In the genomic region with DNA sequence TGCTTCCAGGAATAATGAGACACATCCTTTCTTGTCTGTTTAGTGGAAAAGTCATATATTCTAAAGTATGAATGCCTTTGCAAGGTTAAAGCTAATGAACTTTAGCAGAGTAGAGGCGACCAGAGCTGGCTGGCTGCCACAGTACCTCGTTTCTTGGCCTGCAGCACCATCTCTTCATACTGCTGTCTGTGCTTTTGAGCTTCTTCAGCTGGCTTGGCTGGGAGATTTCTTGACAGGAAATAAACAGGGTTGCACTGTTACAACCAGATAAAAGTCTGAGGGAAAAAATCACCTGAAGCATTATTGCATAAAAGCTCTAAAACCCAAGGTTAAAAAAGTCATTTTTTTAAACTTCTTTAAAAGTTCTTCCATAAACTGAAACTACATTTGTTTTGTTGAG, we compare ENCODE assay signal across 16 mouse cellular contexts. TPM values are rescaled to one million over a fixed set of nuclear protein-coding genes. Genes with fewer than 3 reads are reported as not detected.
DNase-seq lines count a peak whose midpoint lies in the region; ATAC-seq and TF ChIP-seq lines count a peak whose summit lies in the region.
"Had no signal": no experiment of that assay in that cellular context is flagged by ENCODE, and none has a peak within 500 bp of the region (broad histone marks: within the 10 kb centered on the region; RNA-seq: fewer than 3 reads in every experiment).

No protein-coding gene starts in this region.

- H3K9me3 ChIP-seq in heart, embryonic 11.5 days (replicated peaks; ENCODE audit: control insufficient read depth, low read length) = no peaks in the 10 kb centered on the region
- H3K9me3 ChIP-seq in liver, embryonic 11.5 days (ENCODE audit: control insufficient read depth, low read length) = no peaks in the 10 kb centered on the region
- H3K9me3 ChIP-seq in liver, postnatal 0 days (ENCODE audit: low read length) = no peaks in the 10 kb centered on the region
- no peaks in the 10 kb centered on the region for H3K9me3 ChIP-seq in midbrain, embryonic 13.5 days
- H3K9me3 ChIP-seq: limb, embryonic 15.5 days; midbrain, embryonic 10.5 days had no signal

- WGBS in heart, embryonic 11.5 days (ENCODE audit: insufficient replicate concordance) = 61% methylated on average over 2 of the region's 2 CpGs
- WGBS in liver, embryonic 11.5 days = 48% methylated on average over 2 of the region's 2 CpGs
- 55% methylated on average over 2 of the region's 2 CpGs for WGBS in liver, postnatal 0 days (ENCODE audit: insufficient replicate concordance)
- WGBS in midbrain, embryonic 13.5 days = 87% methylated on average over 2 of the region's 2 CpGs

- no peaks in the 10 kb centered on the region for H3K27me3 ChIP-seq in heart, embryonic 11.5 days (ENCODE audit: control insufficient read depth, insufficient read depth, low read length)
- no peaks in the 10 kb centered on the region for H3K27me3 ChIP-seq in liver, embryonic 11.5 days (replicated peaks; ENCODE audit: control insufficient read depth, insufficient read depth, low read length)
- no peaks in the 10 kb centered on the region for H3K27me3 ChIP-seq in liver, postnatal 0 days (ENCODE audit: insufficient read depth, low read length)
- no peaks in the 10 kb centered on the region for H3K27me3 ChIP-seq in midbrain, embryonic 13.5 days
- H3K27me3 ChIP-seq: limb, embryonic 15.5 days had no signal

- H3K4me1 ChIP-seq in heart, embryonic 11.5 days (ENCODE audit: control insufficient read depth, insufficient read depth, low read length) = 0 out of 2 replicates have a peak, but pooled peaks cover 5% of the 10 kb centered on the region
- peaks cover 6% of the 10 kb centered on the region; the same call in 1 of the 2 replicates for H3K4me1 ChIP-seq in liver, embryonic 11.5 days (replicated peaks; ENCODE audit: control insufficient read depth, insufficient read depth, low read length)
- peaks cover 5% of the 10 kb centered on the region; the same call in 1 of the 2 replicates for H3K4me1 ChIP-seq in liver, postnatal 0 days (ENCODE audit: insufficient read depth)
- peaks cover 16% of the 10 kb centered on the region for H3K4me1 ChIP-seq in midbrain, embryonic 13.5 days (replicated peaks)
- H3K4me1 ChIP-seq: limb, embryonic 15.5 days had no signal

- TF ChIP-seq EP300 in liver, postnatal 0 days (IDR thresholded peaks at IDR 0.05; ENCODE audit: low read depth) = no peak

- no peak for ATAC-seq in heart, embryonic 11.5 days (replicated peaks; ENCODE audit: insufficient number of reproducible peaks, low FRiP score, low TSS enrichment)
- ATAC-seq in liver, embryonic 11.5 days (replicated peaks; ENCODE audit: low FRiP score) = no peak
- ATAC-seq in liver, postnatal 0 days = no peak
- no peak for ATAC-seq in midbrain, embryonic 13.5 days
- ATAC-seq: hindbrain, embryonic 16.5 days had no signal

- peak overlapping the region; percentile 2; the same call in 1 of the 2 replicates for H3K27ac ChIP-seq in heart, embryonic 11.5 days (ENCODE audit: low read depth, low read length)
- peak overlapping the region; percentile 36; the same call in 1 of the 2 replicates for H3K27ac ChIP-seq in liver, embryonic 11.5 days (ENCODE audit: low read depth, low read length)
- no peak overlapping the region for H3K27ac ChIP-seq in liver, postnatal 0 days (ENCODE audit: low read depth)
- no peak overlapping the region for H3K27ac ChIP-seq in midbrain, embryonic 13.5 days
- H3K27ac ChIP-seq: limb, embryonic 15.5 days; midbrain, embryonic 10.5 days had no signal

- DNase-seq in heart, adult 8-10 months (ENCODE audit: low spot score) = no peak
- DNase-seq in liver, embryonic 11.5 days (ENCODE audit: low spot score) = no peak
- DNase-seq in liver, postnatal 0 days = no peak
- peak; percentile 70 for DNase-seq in MEL-GATA-1-ER (ENCODE audit: extremely low read depth, low read depth)
- peak; percentile 82 for DNase-seq in kidney, postnatal 14 days
- DNase-seq in right cerebral cortex, postnatal 10 days (ENCODE audit: low spot score in 2 of 2) = no peak
- DNase-seq: adrenal gland, postnatal 25 days; cerebellum, adult 9-11 months; right cerebral cortex, adult 18-20 months had no signal

- no peak overlapping the region for H3K4me3 ChIP-seq in heart, embryonic 11.5 days (ENCODE audit: low read depth, low read length)
- no peak overlapping the region for H3K4me3 ChIP-seq in liver, embryonic 11.5 days (ENCODE audit: low read depth, low read length)
- no peak overlapping the region for H3K4me3 ChIP-seq in liver, postnatal 0 days (ENCODE audit: low read depth, low read length)
- H3K4me3 ChIP-seq in midbrain, embryonic 13.5 days (replicated peaks) = no peak overlapping the region
- H3K4me3 ChIP-seq: erythroblast, embryonic 14.5 days; limb, embryonic 15.5 days; midbrain, embryonic 10.5 days; myocyte had no signal

- H3K4me2 ChIP-seq in heart, embryonic 11.5 days = no peak overlapping the region
- H3K4me2 ChIP-seq in liver, embryonic 11.5 days = no peak overlapping the region
- H3K4me2 ChIP-seq in liver, postnatal 0 days (ENCODE audit: low read depth, low read length) = no peak overlapping the region
- no peak overlapping the region for H3K4me2 ChIP-seq in midbrain, embryonic 13.5 days (replicated peaks)
- H3K4me2 ChIP-seq: limb, embryonic 15.5 days had no signal

- H3K36me3 ChIP-seq in heart, embryonic 11.5 days (ENCODE audit: control insufficient read depth, insufficient read depth, low read length) = 0 out of 2 replicates have a peak, but pooled peaks cover 6% of the 10 kb centered on the region
- peaks cover 23% of the 10 kb centered on the region; the same call in 1 of the 2 replicates for H3K36me3 ChIP-seq in liver, embryonic 11.5 days (ENCODE audit: control insufficient read depth, insufficient read depth, low read length)
- H3K36me3 ChIP-seq in liver, postnatal 0 days (replicated peaks; ENCODE audit: insufficient read depth, low read length) = peaks cover 16% of the 10 kb centered on the region
- peaks cover 70% of the 10 kb centered on the region for H3K36me3 ChIP-seq in midbrain, embryonic 13.5 days

- no peak for TF ChIP-seq CTCF in liver, postnatal 0 days (IDR thresholded peaks at IDR 0.05; ENCODE audit: low read depth)

- H3K9ac ChIP-seq in heart, embryonic 11.5 days (ENCODE audit: low read depth, low read length) = no peak overlapping the region
- no peak overlapping the region for H3K9ac ChIP-seq in liver, embryonic 11.5 days (ENCODE audit: low read depth, low read length)
- no peak overlapping the region for H3K9ac ChIP-seq in liver, postnatal 0 days (replicated peaks)
- H3K9ac ChIP-seq in midbrain, embryonic 13.5 days (replicated peaks) = no peak overlapping the region
- H3K9ac ChIP-seq: limb, embryonic 15.5 days had no signal

RNA-seq across cellular contexts. Expression of a gene that starts 38.4 kb away (rescaled TPM):
- 0.25 and 0.44 TPM in 2 replicates for polyA plus RNA-seq in heart, embryonic 11.5 days (2014; fragmentation: Nextera tagmentation; extraction: Ambion mirVana)
- total RNA-seq in heart, adult 8-10 months (2022) = under 1 TPM; 0.25 to 0.49 (median 0.31) TPM
- 0.26 and 0.34 TPM in 2 replicates for polyA plus RNA-seq in liver, embryonic 11.5 days (2014; fragmentation: Nextera tagmentation; extraction: Ambion mirVana)
- polyA plus RNA-seq in liver, postnatal 0 days (2015; fragmentation: Nextera tagmentation; extraction: Ambion mirVana) = 0.06 and 0.13 TPM in 2 replicates
- polyA plus RNA-seq in midbrain, embryonic 13.5 days (2015; fragmentation: Nextera tagmentation; extraction: Ambion mirVana) = 4.5 and 5.2 TPM in 2 replicates

RNA-seq across cellular contexts. Expression of a gene that starts 38.7 kb away (rescaled TPM):
- polyA plus RNA-seq in heart, embryonic 11.5 days (2014; fragmentation: Nextera tagmentation; extraction: Ambion mirVana) = 2.8 and 3.3 TPM in 2 replicates
- total RNA-seq in heart, adult 8-10 months (2022) = 10 to 100 TPM; 13.8 to 17.5 (median 15.3) TPM
- 2.8 and 3.1 TPM in 2 replicates for polyA plus RNA-seq in liver, embryonic 11.5 days (2014; fragmentation: Nextera tagmentation; extraction: Ambion mirVana)
- 1.2 and 1.4 TPM in 2 replicates for polyA plus RNA-seq in liver, postnatal 0 days (2015; fragmentation: Nextera tagmentation; extraction: Ambion mirVana)
- polyA plus RNA-seq in midbrain, embryonic 13.5 days (2015; fragmentation: Nextera tagmentation; extraction: Ambion mirVana) = 2.9 and 3.0 TPM in 2 replicates

RNA-seq across cellular contexts. Expression of a gene that starts 58.0 kb away (rescaled TPM):
- 63.8 and 68.1 TPM in 2 replicates for polyA plus RNA-seq in heart, embryonic 11.5 days (2014; fragmentation: Nextera tagmentation; extraction: Ambion mirVana)
- total RNA-seq in heart, adult 8-10 months (2022) = 10 to 100 TPM; 61.7 to 66.2 (median 64.4) TPM
- 74.6 and 79.9 TPM in 2 replicates for polyA plus RNA-seq in liver, embryonic 11.5 days (2014; fragmentation: Nextera tagmentation; extraction: Ambion mirVana)
- 61.2 and 62.1 TPM in 2 replicates for polyA plus RNA-seq in liver, postnatal 0 days (2015; fragmentation: Nextera tagmentation; extraction: Ambion mirVana)
- polyA plus RNA-seq in midbrain, embryonic 13.5 days (2015; fragmentation: Nextera tagmentation; extraction: Ambion mirVana) = 45.3 and 47.3 TPM in 2 replicates

Comparison
In these comparisons a context has a peak if more than half of its experiments do, and no peak if none do; other contexts are left out.
1. H3K27ac ChIP-seq: peak in heart, embryonic 11.5 days (single experiment) and liver, embryonic 11.5 days (single experiment); none in liver, postnatal 0 days (single experiment) and midbrain, embryonic 13.5 days (single experiment).
2. DNase-seq: peak in MEL-GATA-1-ER (single experiment) and kidney, postnatal 14 days (single experiment); none in heart, adult 8-10 months (single experiment), liver, embryonic 11.5 days (single experiment), liver, postnatal 0 days (single experiment) and right cerebral cortex, postnatal 10 days (0 of 2).